Mouse (Mus musculus) adipocyte (in vitro differentiated cells): Measurements from ENCODE around the gene Gm38393.

ENCODE experiments used
- DNase-seq: peaks from one replicate; pipeline ENCODE4 v3.0.0-alpha.2; 2016; ENCODE audit warnings: low spot score

The Gm38393 gene

DNA sequence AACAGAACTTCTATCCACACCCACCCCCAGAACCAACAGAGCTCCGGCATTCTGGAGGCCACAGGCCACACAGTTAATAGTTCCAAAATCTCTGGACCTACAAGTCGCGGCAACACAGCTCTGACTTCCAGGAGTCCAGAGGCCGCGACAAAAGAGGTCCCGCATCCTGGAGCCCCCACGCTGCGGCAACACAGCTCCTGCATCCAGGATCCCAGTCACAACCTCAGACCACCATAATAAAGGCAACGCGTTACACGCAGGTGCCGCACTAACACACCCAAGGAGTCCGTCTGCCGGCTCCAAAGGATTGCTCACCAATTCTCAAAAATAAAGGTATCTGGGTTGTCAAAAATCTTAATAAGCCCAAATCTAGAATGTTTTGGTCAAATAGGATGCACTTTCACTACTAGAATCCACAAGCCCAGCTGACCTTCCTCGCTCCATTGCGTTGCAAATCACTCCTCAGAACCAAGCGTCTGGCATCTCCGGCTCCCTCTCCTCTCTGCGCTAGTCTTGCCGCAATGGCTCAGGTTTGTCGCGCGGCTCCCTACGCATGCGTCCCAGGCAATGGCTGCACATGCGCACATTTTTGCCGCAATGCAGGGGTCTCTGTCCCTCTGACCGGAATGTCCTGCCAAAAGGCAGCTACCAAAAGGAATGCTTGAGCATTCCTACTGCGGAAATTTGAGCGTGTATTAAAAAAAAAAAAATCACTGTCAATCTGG lies at the start of gene Gm38393, which contains the start of gene Snurf:
Gene Gm38393 (minus strand): TSS at position 459 of the 725 bp plus-strand sequence.
Gene Snurf (minus strand): TSS at position 444 of the 725 bp plus-strand sequence.
- peak; percentile 55 for DNase-seq

DNA sequence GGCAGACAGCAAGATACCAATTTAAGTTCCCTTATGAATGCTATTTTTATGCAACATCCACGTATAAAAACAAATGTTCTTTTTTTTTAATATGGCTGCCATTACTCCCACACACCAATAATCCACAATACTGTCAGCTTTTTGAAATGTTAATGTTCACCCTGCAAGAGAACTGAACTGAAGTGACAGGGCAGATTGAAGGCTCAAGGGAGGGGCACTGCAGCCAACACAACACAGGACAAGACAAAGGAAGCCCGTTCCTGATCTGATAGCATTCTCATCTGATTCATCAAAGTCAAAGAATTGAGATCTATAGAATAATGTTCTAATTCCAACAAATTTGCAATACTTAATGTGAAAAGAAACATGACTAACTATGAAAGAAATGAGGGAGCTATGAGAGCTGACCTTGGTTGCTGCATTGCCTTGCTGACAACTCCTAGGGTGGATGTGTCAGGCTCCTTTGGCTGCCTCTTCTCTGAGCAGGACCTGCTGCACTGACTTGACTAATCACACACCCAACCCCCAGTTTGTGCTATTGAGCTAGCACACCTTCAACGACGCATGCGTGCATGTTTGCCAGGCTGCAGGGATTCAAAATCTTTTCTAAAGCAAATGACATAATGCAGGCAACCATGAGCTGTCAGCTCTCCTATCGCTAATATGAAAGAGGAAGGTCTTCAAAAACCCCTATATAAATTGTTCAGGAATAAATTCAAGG lies 42.8 kb upstream of the Gm38393 start:
- DNase-seq = no peak

DNA sequence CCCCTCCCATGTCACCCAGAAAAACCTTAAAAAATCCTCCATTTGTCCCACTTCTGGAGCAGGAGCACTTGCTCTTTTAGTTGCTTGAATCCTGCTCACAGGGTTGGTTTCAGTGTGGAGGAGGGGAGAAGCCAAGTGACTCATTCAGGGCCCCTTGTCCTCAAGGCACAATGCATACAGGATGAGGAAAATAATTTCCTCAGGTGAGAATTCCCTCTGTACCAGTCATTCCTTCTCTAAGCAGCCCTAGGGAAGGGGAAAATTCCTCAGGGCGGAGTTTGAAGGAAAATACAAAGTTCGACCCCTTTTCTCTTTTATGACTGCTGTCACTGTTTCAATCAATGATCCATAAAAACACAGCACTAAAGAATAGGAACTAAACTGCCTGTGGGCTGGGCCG lies 8.3 kb upstream of the Gm38393 start:
- no peak for DNase-seq

DNA sequence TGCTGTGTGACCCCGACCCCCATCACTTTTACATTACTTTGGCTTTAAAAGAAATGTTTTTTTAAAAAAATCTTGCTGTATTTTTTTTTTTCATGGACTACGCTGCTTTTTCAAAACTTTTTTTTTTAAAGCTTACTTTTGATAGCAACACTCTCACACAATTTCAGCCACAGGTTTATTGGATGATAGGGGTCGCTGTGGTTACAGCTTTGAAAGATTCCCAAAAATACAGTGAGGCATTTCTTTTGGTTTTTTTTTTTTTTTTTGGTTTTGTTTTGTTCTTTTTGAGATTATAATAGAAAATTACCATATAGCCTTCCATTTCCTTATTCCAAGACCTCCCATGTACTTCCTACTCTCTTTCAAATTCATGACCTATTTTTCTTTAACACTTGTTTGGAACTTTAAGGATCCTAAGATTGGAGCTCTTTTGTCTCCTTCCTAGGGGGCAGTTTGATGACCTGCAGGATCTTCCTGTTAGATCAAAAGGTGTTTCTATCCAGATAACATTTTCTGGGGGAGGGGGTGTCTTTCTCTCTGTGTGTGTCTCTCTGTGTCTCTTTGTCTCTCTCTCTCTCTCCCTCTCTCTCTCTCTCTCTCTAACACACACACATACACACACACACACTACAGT lies 3.0 kb upstream of the Gm38393 start:
- DNase-seq = peak; percentile 4

DNA sequence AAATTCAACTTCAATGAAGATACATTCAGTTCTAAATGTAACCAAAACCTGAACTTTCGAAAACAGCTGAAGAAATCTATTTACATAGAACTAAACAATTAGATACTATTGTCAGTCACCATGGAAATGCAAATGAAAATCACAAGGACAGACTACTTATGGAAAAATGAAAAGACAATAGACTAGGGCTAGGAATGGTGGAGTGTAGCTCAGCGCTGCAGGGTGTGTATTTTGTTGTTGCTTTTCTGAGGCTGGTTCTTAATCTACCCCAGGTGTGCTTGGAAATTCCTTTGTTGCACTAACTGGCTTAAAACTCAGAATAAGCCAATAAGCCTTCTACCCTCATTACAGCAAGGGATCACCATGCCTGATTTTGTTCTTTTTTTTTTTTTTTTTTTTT lies 1.4 kb upstream of the Gm38393 start:
- DNase-seq = no peak

DNA sequence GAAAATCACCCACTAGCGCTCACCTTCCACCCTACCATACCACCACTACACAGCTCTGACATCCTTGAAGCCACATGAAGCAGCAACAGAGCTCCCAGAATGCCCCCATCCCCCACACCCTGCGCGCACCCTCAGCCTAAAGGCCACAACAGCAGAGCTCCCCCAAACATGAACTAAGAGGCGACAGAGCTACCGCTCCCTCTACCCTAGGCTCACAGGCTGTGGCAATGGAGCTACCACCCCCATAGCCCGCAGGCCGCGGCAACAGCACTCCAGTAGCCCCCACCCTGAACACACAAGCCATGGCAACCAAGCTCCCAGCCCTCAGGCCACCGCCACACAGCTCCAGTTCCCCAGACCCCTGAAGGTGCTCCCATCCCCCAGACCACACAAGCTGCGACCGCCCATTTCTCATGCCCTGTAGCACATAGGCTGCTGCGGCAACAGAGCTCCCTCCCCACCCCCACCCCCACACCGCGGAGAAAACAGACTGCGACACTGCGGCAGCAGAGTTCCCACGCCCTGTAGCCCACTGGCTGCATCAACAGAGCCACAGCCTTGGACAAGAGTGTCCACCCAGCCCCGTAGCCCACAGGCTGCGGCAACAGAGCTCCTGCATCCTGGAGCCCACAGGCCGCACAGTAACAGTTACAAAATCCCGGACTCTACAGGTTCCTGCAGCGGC lies 801 bp downstream of the Gm38393 start:
- DNase-seq = peak; percentile 54

DNA sequence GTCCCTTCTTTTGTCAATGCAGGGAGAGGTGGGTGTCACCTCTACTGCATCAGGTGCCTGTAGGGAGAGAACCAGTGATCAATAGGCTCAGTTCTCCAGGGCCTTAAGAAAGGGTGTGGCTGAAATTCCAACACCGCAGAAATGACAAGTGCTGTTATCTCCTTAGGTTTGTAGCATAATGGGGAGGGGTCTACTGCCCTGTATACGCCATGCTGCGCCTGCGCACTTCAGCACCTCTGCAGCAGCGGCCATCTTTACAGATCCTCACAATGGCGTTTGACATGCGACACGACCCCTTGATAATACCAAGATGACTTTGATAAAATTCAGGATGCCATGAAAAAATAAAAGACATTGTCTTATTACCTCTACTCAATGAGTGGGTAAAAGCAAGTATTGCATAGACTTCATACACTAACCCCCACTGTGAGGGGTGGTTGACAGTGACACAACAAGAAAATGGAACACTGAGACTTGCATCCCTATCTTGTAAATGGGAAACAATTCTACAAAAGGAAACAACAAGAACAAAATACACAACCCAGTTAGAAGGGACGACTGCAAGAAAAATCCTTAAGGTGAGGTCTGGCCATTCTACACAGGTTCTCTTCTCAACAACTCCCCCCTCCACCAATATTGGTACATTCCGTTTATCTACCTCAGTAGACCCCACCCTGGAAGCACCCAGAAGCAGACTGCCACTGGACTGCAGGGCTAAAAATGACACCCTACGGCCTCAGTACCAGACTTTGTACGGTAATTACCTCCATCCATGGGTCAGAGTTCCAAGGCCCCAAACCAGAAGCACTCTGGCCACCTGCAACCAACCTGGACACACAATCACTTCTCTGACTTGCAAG lies 1.6 kb downstream of the Gm38393 start:
- DNase-seq = no peak

DNA sequence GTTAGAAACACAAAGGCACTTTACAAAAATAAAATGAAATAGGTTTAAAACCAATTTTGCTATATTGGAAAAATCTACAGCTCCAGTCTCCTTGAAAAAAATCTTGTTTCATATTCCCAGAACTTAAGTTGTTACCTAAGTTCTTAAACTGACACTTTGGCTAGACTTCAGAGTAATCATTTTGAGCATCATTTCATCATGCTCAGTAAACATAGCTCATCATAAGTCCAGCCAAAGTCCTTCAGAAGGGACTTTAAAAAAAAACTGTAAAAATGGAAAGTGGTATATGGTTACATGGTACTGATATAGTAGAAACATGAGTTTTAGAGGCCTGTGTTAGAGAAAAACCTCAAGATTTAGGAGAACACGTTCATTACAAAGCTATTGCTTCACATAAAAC lies 26.2 kb downstream of the Gm38393 start:
- DNase-seq = no peak
